Mouse (Mus musculus) olfactory bulb, adult 2 months (tissue): Measurements from ENCODE around the gene Gm4869. TPM values are rescaled to one million over a fixed set of nuclear protein-coding genes. Genes with fewer than 3 reads are reported as not detected.
A peak's percentile ranks its signal among the peaks of the same experiment; 100 is the strongest.

Experiments used
- H3K27ac ChIP-seq: fragments of 200-500 bp; 2 replicates; pipeline ENCODE4 v1.5.1; 2012; ENCODE audit warnings: low read depth, low read length; ENCODE audit not compliant: insufficient read depth
- H3K4me1 ChIP-seq: fragments of 200-500 bp; 2 replicates; pipeline ENCODE4 v1.6.1; 2012; ENCODE audit warnings: low read length; ENCODE audit not compliant: control insufficient read depth, insufficient read depth
- H3K4me3 ChIP-seq: fragments of 200-500 bp; 2 replicates; pipeline ENCODE4 v1.5.1; 2012; ENCODE audit warnings: mild to moderate bottlenecking, low read depth, low read length, moderate library complexity; ENCODE audit not compliant: insufficient read depth
- CTCF ChIP-seq: fragments of 200-500 bp; IDR thresholded peaks from 2 replicates; pipeline ENCODE4 v1.5.1; 2012; ENCODE audit warnings: low read depth, mild to moderate bottlenecking, low read length, moderate library complexity; ENCODE audit not compliant: insufficient read depth
- POLR2A ChIP-seq: fragments of 200-500 bp; IDR thresholded peaks from 2 replicates; pipeline ENCODE4 v1.6.1; 2012; ENCODE audit warnings: mild to moderate bottlenecking, low read depth, low read length, moderate library complexity; ENCODE audit not compliant: insufficient read depth
- WGBS: fragments of 180-500 bp; shearing (Covaris S2); methylation state at CpG from one replicate; pipeline ENCODE4 v1.1.7; 2018; 5-methylcytosine and 5-hydroxymethylcytosine counted together
- polyA plus RNA-seq: library from polyadenylated mRNA; stranded (reverse); fragments of >200 nt; gene quantifications from 2 replicates; pipeline ENCODE4 v1.2.4, GENCODE M21; 2012; ENCODE audit warnings: low replicate concordance; ENCODE audit not compliant: missing spikeins, insufficient read depth, insufficient read length

The Gm4869 gene
- polyA plus RNA-seq, 1 experiment, result not detected

DNA sequence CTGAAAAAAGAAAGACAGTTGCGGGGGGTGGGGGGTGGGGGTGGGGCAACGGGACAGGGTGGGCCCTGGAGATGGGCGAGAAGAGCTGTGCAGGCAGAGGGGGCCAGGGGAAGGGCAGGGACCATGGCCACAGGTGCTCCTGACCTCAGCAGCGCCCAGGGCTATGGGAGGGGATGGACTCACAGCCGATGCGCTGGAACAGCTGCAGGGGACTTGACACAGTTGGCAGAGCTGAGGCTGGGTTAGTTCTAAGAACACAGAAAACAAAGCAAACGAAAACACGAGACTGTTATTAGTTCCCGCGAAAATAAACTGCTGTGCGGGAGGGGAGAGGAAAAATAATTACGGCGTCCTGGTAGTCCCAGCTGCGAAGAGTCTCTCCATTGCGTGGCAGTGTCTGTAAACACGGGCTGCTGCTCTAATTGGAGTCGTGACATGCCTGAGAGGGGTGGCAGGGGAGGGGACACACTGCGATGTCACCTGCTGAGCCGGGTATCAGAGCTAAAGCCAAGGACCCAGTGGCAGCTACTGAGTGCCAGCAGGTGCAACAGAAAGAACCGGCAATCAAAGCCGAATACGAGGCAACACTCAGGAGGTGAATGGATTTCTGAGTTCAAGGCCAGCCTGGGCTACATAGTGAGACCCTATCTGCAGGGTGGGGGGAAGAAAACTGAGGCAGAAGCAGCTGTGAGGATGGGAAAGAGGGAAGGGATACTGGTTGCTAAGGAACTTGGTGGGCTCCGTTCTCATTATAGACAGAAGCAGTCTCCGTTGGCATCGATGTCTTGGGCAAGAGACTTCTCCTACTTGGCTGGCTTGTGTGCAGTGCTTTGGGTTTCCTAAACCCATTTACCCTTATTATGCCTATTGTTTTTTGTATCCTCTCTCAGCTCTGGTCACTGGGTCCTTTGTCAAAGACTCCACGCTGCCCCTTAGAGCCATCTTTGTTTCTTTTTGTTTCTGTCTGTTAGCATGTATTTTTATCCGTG lies 64.9 kb downstream of the Gm4869 start:
- TF ChIP-seq POLR2A (no peak), CTCF (no peak)
- 8% methylated on average over 27 of the region's 27 CpGs for WGBS

GRCm38 (mm10) chr5:140513921-140514320 lies 68.5 kb downstream of the Gm4869 start:
- TF ChIP-seq POLR2A, result no peak
- no peak for TF ChIP-seq CTCF
- WGBS, result 80% methylated on average over 8 of the region's 8 CpGs
- Histone ChIP-seq H3K27ac (no peak overlapping the region), H3K4me1 (peaks cover 53% of the 10 kb centered on the region), H3K4me3 (no peak overlapping the region)

More for the DNA sequence above, 64.9 kb downstream of the Gm4869 start:
- Histone ChIP-seq H3K4me3 (peak overlapping the region; percentile 1; the same call in 1 of the 2 replicates), H3K27ac (peak overlapping the region; percentile 72), H3K4me1 (peaks cover 71% of the 10 kb centered on the region)

GRCm38 (mm10) chr5:140514799-140515486 lies 69.5 kb downstream of the Gm4869 start:
- 61% methylated on average over 7 of the region's 7 CpGs for WGBS

DNA sequence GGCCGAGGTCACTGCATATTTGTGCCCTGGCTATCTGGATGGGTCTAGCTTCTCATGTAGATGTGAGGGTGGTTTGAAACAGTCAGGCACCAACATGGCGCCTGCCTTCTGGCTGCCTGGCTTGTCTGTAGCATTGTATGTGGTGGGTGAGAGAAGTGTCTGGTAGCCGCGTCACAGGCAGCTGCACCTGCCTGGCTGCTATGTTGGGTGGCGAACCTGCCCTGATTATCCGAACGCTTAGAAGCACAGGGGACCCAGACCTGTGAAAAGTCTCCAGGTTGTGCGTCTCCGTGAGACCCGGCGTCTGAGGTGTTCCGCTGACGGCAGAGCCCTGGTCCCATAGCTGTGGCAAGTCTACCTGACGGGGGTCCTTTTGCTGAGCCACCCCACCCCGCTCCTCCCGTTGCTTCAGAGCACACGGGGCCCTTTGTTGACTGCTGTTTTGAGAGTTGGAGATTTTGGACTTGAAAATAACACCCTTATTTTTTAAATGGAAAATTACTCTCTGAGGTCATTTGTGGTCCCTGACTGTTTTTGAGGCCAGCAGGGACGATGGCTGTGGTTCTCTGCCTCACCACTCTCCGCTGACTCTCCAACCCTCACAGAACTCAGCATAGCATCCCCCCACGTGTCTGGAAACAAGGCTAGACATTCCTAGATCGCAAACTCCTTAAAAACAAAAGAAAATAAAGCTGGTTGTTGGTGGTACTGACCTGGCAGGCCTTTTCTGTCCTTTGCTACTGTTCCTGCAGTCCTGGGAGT lies 71.9 kb downstream of the Gm4869 start:
- TF ChIP-seq CTCF (no peak), POLR2A (no peak)
- WGBS, result 83% methylated on average over 21 of the region's 21 CpGs
- Histone ChIP-seq H3K4me1 (peaks cover 25% of the 10 kb centered on the region), H3K4me3 (no peak overlapping the region), H3K27ac (no peak overlapping the region)

More at GRCm38 (mm10) chr5:140514799-140515486, 69.5 kb downstream of the Gm4869 start:
- H3K4me3 ChIP-seq, result no peak overlapping the region
- H3K27ac ChIP-seq, result no peak overlapping the region
- H3K4me1 ChIP-seq, result peaks cover 44% of the 10 kb centered on the region
- TF ChIP-seq CTCF (no peak), POLR2A (no peak)

DNA sequence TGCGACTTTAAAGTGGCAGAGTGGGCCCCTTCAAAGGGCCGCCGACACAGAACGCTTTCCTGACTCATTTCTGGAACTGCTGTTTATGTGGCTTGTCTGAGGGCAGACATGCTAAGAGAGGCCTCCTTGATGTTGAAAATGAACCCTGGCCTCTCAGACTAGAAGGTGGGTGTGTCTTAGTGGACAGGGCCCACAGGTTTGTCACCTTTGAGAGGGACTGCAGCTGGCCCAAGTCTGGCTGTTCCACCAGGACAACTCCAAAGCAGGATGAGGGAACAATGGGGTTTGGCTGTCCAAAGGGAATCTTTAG lies 72.4 kb downstream of the Gm4869 start:
- Histone ChIP-seq H3K27ac (no peak overlapping the region), H3K4me3 (no peak overlapping the region), H3K4me1 (peaks cover 25% of the 10 kb centered on the region)
- 56% methylated on average over 4 of the region's 4 CpGs for WGBS
- TF ChIP-seq CTCF (no peak), POLR2A (no peak)

- Histone ChIP-seq H3K4me3 (no peak overlapping the region), H3K4me1 (peaks cover 11% of the 10 kb centered on the region), H3K27ac (no peak overlapping the region)
- no peak for TF ChIP-seq POLR2A
- no peak for TF ChIP-seq CTCF
- 83% methylated on average over 1 of the region's 1 CpGs for WGBS
Measured at GRCm38 (mm10) chr5:140521196-140521595, 75.8 kb downstream of the Gm4869 start.

GRCm38 (mm10) chr5:140526754-140527153 lies 81.3 kb downstream of the Gm4869 start:
- Histone ChIP-seq H3K27ac (no peak overlapping the region), H3K4me1 (no peaks in the 10 kb centered on the region), H3K4me3 (no peak overlapping the region)
- 59% methylated on average over 2 of the region's 2 CpGs for WGBS
- TF ChIP-seq POLR2A, result no peak
- no peak for TF ChIP-seq CTCF

- H3K4me3 ChIP-seq, result no peak overlapping the region
- peaks cover 12% of the 10 kb centered on the region for H3K4me1 ChIP-seq
- H3K27ac ChIP-seq, result no peak overlapping the region
- 82% methylated on average over 13 of the region's 13 CpGs for WGBS
- TF ChIP-seq CTCF (no peak), POLR2A (no peak)
Measured at GRCm38 (mm10) chr5:140538111-140538683, 92.8 kb downstream of the Gm4869 start.
